Mouse (Mus musculus) embryonic facial prominence, embryonic 10.5 days (tissue): ENCODE data around the gene Tmprss4. TPM values are rescaled to one million over a fixed set of nuclear protein-coding genes. Genes with fewer than 3 reads are reported as not detected.

Experiments
- DNase-seq: peaks from one replicate; pipeline ENCODE4 v3.0.0-alpha.2; 2017; ENCODE audit warnings: low spot score
- H3K27ac ChIP-seq: fragments of 300-500 bp; sonication (generic); replicated peaks from 2 replicates; pipeline ENCODE4 v1.5.1; 2016; ENCODE audit warnings: mild to moderate bottlenecking
- H3K27me3 ChIP-seq: fragments of 300-500 bp; sonication (generic); replicated peaks from 2 replicates; pipeline ENCODE4 v1.6.1; 2016; ENCODE audit warnings: low read depth, mild to moderate bottlenecking; ENCODE audit not compliant: poor library complexity, severe bottlenecking
- H3K36me3 ChIP-seq: fragments of 300-500 bp; sonication (generic); replicated peaks from 2 replicates; pipeline ENCODE4 v1.6.1; 2016; ENCODE audit warnings: mild to moderate bottlenecking, moderate library complexity
- H3K4me1 ChIP-seq: fragments of 300-500 bp; sonication (generic); 2 replicates; pipeline ENCODE4 v1.6.1; 2016
- H3K4me3 ChIP-seq: fragments of 300-500 bp; sonication (generic); 2 replicates; pipeline ENCODE4 v1.5.1; 2016; ENCODE audit warnings: mild to moderate bottlenecking, moderate library complexity
- H3K9me3 ChIP-seq: fragments of 300-500 bp; sonication (generic); 2 replicates; pipeline ENCODE4 v1.6.1; 2016; ENCODE audit warnings: mild to moderate bottlenecking
- WGBS: fragments of 180-500 bp; shearing (Covaris S2); methylation state at CpG from one replicate; pipeline ENCODE4 v1.1.7; 2016; 5-methylcytosine and 5-hydroxymethylcytosine counted together
- polyA plus RNA-seq: library from polyadenylated mRNA; unstranded; fragments of >200 nt; fragmentation: Nextera tagmentation; extraction: Ambion mirVana; gene quantifications from 2 replicates; pipeline ENCODE4 v1.2.1, GENCODE M21; 2016

Tmprss4 gene
- polyA plus RNA-seq, result 0.29 and 0.37 TPM in 2 replicates

- Histone ChIP-seq H3K9me3 (no peaks in the 10 kb centered on the region), H3K36me3 (no peaks in the 10 kb centered on the region), H3K4me3 (no peak within 1 kb of the TSS), H3K27ac (no peak within 1 kb of the TSS), H3K4me1 (peaks cover 5% of the 10 kb centered on the region), H3K27me3 (no peaks in the 10 kb centered on the region)
- WGBS, result 68% methylated on average over 8 of the region's 8 CpGs
- no peak for DNase-seq
Observed at GRCm38 (mm10) chr9:45203797-45204410, at the start of gene Tmprss4. Gene Tmprss4 (minus strand): TSS chr9:45204092.

GRCm38 (mm10) chr9:45252395-45252794, 48.5 kb upstream of the Tmprss4 start:
- H3K4me3 ChIP-seq, result no peak overlapping the region
- H3K27ac ChIP-seq, result no peak overlapping the region
- 82% methylated on average over 6 of the region's 6 CpGs for WGBS
- no peaks in the 10 kb centered on the region for H3K36me3 ChIP-seq
- no peak for DNase-seq
- no peaks in the 10 kb centered on the region for H3K9me3 ChIP-seq
- H3K4me1 ChIP-seq, result peaks cover 6% of the 10 kb centered on the region; the same call in 1 of the 2 replicates
- H3K27me3 ChIP-seq, result no peaks in the 10 kb centered on the region

- Histone ChIP-seq H3K9me3 (no peaks in the 10 kb centered on the region), H3K27me3 (no peaks in the 10 kb centered on the region), H3K4me1 (peaks cover 6% of the 10 kb centered on the region; the same call in 1 of the 2 replicates), H3K4me3 (no peak overlapping the region), H3K36me3 (no peaks in the 10 kb centered on the region), H3K27ac (no peak overlapping the region)
- DNase-seq, result no peak
- 90% methylated on average over 4 of the region's 4 CpGs for WGBS
Observed at GRCm38 (mm10) chr9:45251990-45252389, 48.1 kb upstream of the Tmprss4 start.

- no peak for DNase-seq
- Histone ChIP-seq H3K9me3 (no peaks in the 10 kb centered on the region), H3K27me3 (no peaks in the 10 kb centered on the region), H3K4me3 (no peak overlapping the region), H3K27ac (no peak overlapping the region), H3K4me1 (peaks cover 6% of the 10 kb centered on the region; the same call in 1 of the 2 replicates), H3K36me3 (no peaks in the 10 kb centered on the region)
- WGBS, result 75% methylated on average over 3 of the region's 3 CpGs
Observed at GRCm38 (mm10) chr9:45251281-45251680, 47.4 kb upstream of the Tmprss4 start.

- no peaks in the 10 kb centered on the region for H3K27me3 ChIP-seq
- DNase-seq, result no peak
- no peaks in the 10 kb centered on the region for H3K9me3 ChIP-seq
- 85% methylated on average over 7 of the region's 7 CpGs for WGBS
- H3K4me3 ChIP-seq, result no peak overlapping the region
- peaks cover 6% of the 10 kb centered on the region; the same call in 1 of the 2 replicates for H3K4me1 ChIP-seq
- H3K36me3 ChIP-seq, result no peaks in the 10 kb centered on the region
- no peak overlapping the region for H3K27ac ChIP-seq
Observed at GRCm38 (mm10) chr9:45250306-45250705, 46.4 kb upstream of the Tmprss4 start.

- Histone ChIP-seq H3K27me3 (no peaks in the 10 kb centered on the region), H3K9me3 (no peaks in the 10 kb centered on the region), H3K36me3 (no peaks in the 10 kb centered on the region), H3K27ac (no peak overlapping the region), H3K4me3 (no peak overlapping the region), H3K4me1 (no peaks in the 10 kb centered on the region)
- WGBS, result 74% methylated on average over 2 of the region's 2 CpGs
- DNase-seq, result no peak
Observed at GRCm38 (mm10) chr9:45247536-45247935, 43.6 kb upstream of the Tmprss4 start.

GRCm38 (mm10) chr9:45246060-45246459, 42.2 kb upstream of the Tmprss4 start:
- no peaks in the 10 kb centered on the region for H3K9me3 ChIP-seq

GRCm38 (mm10) chr9:45245432-45245831, 41.5 kb upstream of the Tmprss4 start:
- Histone ChIP-seq H3K4me3 (no peak overlapping the region), H3K27me3 (no peaks in the 10 kb centered on the region), H3K27ac (no peak overlapping the region), H3K36me3 (no peaks in the 10 kb centered on the region), H3K4me1 (no peaks in the 10 kb centered on the region), H3K9me3 (no peaks in the 10 kb centered on the region)
- 72% methylated on average over 1 of the region's 1 CpGs for WGBS
- no peak for DNase-seq

More at GRCm38 (mm10) chr9:45246060-45246459, 42.2 kb upstream of the Tmprss4 start:
- no peaks in the 10 kb centered on the region for H3K4me1 ChIP-seq
- no peaks in the 10 kb centered on the region for H3K36me3 ChIP-seq
- DNase-seq, result no peak
- H3K27me3 ChIP-seq, result no peaks in the 10 kb centered on the region
- 85% methylated on average over 6 of the region's 6 CpGs for WGBS
- H3K4me3 ChIP-seq, result no peak overlapping the region
- H3K27ac ChIP-seq, result no peak overlapping the region

GRCm38 (mm10) chr9:45241397-45241796, 37.5 kb upstream of the Tmprss4 start:
- Histone ChIP-seq H3K9me3 (no peaks in the 10 kb centered on the region), H3K36me3 (no peaks in the 10 kb centered on the region), H3K27me3 (no peaks in the 10 kb centered on the region), H3K4me1 (no peaks in the 10 kb centered on the region), H3K27ac (no peak overlapping the region), H3K4me3 (no peak overlapping the region)
- DNase-seq, result no peak
- WGBS, result 83% methylated on average over 5 of the region's 5 CpGs

- H3K36me3 ChIP-seq, result no peaks in the 10 kb centered on the region
- no peak overlapping the region for H3K27ac ChIP-seq
- DNase-seq, result no peak
- 61% methylated on average over 7 of the region's 7 CpGs for WGBS
- H3K27me3 ChIP-seq, result no peaks in the 10 kb centered on the region
- no peaks in the 10 kb centered on the region for H3K4me1 ChIP-seq
- H3K9me3 ChIP-seq, result no peaks in the 10 kb centered on the region
- no peak overlapping the region for H3K4me3 ChIP-seq
Observed at GRCm38 (mm10) chr9:45236744-45237143, 32.9 kb upstream of the Tmprss4 start.

- no peaks in the 10 kb centered on the region for H3K9me3 ChIP-seq
- DNase-seq, result no peak
- H3K27me3 ChIP-seq, result no peaks in the 10 kb centered on the region
- H3K4me1 ChIP-seq, result no peaks in the 10 kb centered on the region
- no peak overlapping the region for H3K27ac ChIP-seq
- 79% methylated on average over 6 of the region's 6 CpGs for WGBS
- no peaks in the 10 kb centered on the region for H3K36me3 ChIP-seq
- H3K4me3 ChIP-seq, result no peak overlapping the region
Observed at GRCm38 (mm10) chr9:45235668-45236227, 31.9 kb upstream of the Tmprss4 start.

GRCm38 (mm10) chr9:45229359-45229758, 25.5 kb upstream of the Tmprss4 start:
- no peak overlapping the region for H3K4me3 ChIP-seq
- H3K36me3 ChIP-seq, result no peaks in the 10 kb centered on the region
- DNase-seq, result no peak
- no peak overlapping the region for H3K27ac ChIP-seq
- H3K4me1 ChIP-seq, result no peaks in the 10 kb centered on the region
- no peaks in the 10 kb centered on the region for H3K9me3 ChIP-seq
- WGBS, result 85% methylated on average over 8 of the region's 8 CpGs
- no peaks in the 10 kb centered on the region for H3K27me3 ChIP-seq

GRCm38 (mm10) chr9:45221567-45221966, 17.7 kb upstream of the Tmprss4 start:
- WGBS, result 18% methylated on average over 6 of the region's 6 CpGs
- peak; percentile 87 for DNase-seq

More at GRCm38 (mm10) chr9:45221567-45221966, 17.7 kb upstream of the Tmprss4 start:
- Histone ChIP-seq H3K4me1 (no peaks in the 10 kb centered on the region), H3K27me3 (no peaks in the 10 kb centered on the region), H3K4me3 (no peak overlapping the region), H3K9me3 (no peaks in the 10 kb centered on the region), H3K27ac (no peak overlapping the region), H3K36me3 (no peaks in the 10 kb centered on the region)
